Mouse (Mus musculus): Measurements from ENCODE around the gene Pip5k1b.

Gene Pip5k1b

DNA sequence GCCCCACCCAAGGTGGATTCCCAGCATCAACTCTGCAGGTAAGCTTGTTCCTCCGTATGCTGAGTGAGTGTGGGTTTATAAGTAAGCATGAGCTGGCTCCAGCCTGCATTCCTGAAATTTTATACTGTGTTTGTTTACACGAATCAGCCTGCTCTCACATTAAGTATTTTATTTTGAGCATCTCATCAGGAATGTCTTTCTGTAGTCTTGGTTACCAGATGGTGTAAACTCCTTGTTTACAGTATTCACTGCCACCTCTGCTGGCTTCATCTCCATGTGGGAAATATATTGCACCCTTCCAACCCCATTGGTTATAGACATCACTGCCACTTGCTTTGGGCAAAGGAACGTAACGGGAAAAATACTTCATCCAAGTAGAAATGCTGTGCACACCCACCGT is 262.1 kb downstream of the Pip5k1b start:
- no peak for DNase-seq

DNA sequence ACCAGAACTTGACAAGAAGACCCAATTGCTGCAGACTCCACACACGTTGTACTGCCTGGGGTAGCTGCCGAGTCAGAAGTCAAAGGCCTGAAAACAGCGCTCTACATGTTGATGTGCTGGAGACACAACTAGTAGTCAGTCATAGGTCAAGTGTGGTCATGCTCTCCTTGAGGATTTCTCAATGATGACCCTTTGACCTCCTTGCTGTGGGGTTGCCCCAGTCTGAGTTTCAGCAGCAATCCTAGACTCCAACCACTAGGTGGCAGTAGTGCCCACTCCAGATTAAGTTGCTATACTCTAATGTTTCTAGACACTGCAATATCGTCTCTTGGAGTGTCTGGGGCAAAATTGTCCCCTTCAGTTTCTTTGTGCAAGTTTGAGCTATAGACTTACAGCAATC is 271.5 kb downstream of the Pip5k1b start:
- peak in 1 of 2 experiments; percentile 49 for DNase-seq

DNA sequence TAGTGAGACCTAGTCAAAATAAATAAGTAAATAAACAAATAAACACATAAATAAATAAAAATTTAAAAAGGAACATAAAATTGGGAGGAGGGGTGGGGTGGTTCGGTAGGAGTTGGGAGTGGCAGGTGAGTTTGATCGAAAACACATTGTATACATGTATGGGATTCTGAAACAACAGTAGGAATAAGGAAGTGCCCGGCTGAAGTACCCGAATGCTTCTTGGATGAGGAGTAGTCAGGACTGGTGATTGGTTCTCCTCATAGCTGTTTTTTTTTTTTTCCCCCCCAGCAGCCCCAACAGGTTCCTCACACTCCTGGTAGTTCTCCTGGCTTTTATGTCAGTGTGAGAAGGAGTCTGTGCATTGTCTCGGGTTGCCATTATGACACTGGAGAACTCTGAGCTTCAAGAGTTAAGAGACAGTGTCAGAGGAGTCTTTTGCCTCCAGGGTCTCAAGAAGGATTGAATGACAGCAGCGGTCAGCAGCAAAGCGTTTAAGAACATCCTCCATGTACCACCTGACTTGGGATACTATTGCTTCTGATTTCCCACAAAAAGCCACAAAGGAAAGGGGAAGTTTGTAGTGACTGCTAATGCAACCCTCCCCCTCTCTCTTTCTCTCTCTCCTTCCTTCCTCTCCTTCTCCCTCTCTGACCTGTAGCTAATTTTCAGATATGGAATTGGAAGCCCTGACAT is 274.2 kb downstream of the Pip5k1b start:
- DNase-seq, result no peak

DNA sequence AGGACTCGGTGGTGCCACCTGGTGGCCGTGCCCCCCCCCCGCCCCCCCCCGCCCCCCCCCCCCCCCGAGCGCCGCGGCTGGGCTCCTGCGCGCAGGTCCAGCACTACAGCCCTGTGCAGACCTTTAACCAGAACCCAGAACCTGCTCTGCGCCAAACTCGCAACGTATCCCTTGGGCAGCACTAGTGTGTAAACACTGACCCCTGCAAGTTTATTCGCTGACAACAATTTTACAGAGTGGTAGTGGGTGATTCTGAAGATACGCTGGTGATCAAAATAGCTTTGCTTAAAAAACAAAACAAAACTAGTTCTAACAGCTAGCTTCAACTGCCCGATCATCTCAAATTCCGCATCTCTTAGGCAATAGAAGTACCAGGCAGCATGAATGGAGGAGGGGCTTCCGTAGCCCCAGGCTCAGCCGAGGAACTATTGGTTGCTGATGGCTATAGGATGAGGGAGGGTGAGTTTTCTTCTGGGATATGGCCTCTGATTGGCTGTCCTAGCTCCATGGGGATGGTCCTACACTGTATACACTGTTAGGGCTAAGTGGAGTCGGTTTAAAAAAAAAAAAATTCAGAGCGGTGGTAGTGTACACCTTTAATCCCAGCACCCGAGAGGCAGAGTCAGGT is 275.0 kb downstream of the Pip5k1b start, which contains the start of gene Fxn:
Gene Fxn (minus strand): TSS at position 5 of the 628 bp plus-strand sequence.
- DNase-seq, result no peak

DNA sequence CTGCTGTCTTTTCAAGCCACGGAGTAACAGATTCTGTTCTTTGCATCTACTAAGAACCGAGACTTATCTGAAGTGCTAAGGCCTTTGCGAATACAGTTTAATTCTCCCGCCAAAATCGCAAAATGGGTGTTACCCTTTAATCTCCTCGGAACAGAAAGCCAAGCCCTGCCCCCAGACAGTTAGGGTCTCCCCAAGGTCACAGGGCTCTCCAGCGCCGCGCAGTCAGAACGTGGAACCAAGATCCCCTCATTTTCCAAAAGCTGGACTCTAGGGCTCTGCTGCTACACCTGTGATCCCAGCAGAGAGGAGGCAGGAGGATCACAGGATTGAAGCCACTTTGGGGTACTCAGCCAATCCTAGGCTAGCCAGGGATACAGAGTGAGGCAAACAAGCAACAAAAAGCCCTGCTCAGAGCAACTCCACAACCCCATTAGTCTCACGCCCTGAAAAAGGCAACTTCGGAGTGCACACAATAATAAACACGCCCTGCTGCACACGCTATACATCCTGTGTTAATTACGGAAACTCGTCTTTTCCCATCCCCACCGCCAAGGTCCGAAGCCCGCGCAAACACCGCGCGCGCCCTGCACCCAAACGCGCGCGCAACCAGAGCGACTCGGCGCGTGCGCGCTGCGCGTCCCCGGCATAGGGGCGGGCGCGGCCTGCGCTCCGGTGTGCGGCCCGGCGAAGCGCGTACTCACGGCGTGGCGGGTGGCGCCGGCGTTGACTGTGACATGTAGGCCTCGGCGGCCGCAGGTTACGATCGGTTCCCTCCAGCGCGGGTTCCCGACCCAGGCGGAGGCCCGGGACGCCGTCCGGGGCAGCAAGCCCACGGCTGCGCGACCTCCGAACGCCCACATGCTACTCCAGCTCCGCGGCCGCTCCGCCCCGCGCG is 275.7 kb downstream of the Pip5k1b start:
- DNase-seq, result peak; percentile 64 to 81

DNA sequence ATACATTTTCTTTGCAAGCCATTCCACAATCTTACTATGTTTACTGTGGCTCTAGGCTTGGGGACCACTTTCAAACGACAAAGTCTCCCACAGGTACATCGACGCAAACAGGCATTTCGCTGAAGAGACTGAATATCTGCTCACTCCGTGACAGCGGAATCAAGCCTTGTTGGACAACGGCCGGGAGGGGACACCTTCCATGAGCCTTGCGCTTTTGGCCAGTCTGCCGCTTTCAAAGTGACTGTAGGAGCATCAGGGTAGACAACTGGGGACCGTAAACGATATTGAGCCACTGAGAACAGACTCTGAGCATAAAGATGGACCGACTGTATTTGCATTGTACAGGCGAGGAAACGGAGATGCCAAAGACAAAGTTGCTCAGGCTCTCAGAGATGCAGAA is 276.8 kb downstream of the Pip5k1b start:
- no peak for DNase-seq

DNA sequence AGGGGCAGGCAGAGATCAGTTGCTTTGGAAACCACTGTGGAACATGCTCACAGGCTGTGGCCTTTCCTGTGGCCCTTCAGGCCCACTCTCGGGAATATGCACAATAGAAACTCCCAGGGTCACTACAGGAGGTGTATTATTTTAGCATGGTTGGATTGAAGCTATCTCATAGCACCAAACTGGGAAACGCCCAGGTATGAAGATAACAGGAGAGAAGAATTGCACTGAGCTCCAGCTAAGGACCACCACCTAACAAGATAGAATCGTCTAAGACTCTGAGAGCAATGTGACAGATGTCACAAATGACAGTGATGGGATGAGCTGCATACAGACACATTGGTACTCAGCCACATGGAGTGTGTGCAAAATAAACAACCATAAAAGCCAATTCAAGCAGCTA is 281.4 kb downstream of the Pip5k1b start:
- no peak for DNase-seq

DNA sequence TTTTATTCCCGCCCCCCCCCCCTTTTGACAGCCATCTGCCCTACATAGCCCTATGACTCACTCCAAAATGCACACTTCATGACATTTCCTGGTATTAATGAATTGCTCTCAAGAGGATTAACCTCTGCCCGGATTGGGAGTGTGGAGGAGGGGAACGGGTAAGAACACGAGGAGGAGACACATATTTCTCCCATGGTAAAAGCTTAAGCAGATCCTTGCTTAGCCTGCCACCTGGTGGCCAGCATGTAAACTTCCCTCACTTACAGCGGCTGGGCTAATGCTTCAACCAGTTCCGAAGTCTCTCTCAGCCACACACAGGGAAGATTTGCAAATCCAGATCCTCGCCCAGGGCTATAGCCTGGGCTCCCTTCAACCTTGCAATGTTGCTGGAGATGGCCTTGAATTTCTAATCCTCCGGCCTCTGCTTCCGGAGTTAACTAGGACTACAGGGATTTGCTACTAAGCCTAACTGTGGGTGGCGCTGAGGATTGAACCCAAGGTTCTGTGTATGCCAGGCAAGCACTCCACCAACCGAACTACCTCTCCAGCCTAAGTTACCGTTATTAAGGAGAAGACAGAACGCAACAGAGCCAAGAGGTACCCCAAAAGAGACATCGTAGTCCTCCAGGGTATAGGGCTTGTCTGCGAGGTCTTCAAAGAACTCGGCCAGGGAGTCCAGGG is 283.8 kb downstream of the Pip5k1b start:
- DNase-seq, result peak; percentile 35 to 75

DNA sequence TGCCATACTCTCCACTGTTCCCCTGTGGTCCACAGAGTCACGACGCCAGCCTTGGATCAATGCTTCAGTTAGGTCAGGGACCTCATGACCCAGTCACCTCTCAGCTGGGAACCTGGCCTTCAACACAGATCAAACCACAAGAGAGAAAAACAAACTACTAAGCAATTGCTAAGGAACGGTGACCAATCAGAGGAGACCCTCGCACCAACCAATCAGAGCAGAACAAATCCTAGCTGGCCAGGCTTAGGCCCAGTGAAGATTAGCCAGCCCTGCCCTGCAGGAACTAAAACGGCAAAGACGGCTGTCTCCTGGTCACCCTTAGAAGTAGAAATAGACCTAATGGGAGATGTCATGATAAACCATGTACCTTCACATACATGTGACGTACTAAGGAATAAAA is 284.3 kb downstream of the Pip5k1b start:
- no peak for DNase-seq

DNA sequence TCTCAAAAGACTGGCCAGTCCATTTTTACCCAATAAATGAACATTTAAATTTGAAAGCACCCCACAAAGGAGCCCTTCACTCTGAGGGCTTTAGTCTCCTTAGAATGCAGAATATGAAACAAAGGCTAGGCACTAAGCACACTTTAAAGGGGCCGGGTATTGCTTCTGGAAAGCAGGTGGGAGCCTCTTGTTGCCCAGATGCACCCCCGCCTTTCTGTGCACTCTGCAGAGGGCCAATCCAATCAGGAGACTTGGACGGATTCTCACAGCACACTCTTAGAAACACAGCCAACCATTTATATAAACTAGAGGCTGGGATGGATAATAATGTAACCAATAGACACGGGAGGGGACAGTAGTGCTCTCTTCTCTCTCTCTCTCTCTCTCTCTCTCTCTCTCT is 287.1 kb downstream of the Pip5k1b start:
- DNase-seq, result no peak

DNA sequence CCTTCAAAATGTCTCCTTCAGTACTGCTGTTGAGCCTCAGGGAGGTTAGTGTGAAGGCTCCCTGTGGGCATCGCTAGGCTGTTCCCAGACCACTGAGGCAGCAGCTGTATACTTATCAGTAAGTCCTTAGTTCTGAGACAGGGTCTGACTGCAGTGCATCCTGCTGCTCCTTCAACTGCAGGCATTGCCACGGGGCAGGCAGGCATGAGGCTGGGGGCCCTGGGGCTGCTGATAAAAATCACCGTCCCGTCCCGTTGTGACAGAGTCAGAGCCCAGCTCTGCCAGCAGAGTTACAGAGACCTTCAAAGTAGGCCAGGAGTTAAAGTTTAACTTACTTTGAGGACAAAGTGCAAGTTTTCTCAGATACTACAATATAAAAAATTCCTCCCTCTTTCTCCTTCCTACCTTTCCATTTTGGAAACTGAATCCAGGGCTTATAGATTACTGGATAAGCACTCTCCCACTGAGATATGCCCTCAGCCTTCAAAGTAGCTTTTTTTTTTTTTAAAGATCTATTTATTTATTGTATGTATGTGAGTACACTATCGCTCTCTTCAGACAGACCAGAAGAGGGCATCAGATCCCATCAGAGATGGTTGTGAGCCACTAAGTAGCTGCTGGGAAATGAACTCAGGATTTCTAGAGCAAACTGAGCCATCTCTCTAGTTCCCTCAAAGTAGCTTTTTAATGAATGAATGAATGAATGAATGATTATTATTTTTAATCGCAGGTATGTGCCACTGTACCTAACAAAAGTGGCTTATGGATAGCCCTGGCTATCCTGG is 289.4 kb downstream of the Pip5k1b start:
- no peak for DNase-seq

DNA sequence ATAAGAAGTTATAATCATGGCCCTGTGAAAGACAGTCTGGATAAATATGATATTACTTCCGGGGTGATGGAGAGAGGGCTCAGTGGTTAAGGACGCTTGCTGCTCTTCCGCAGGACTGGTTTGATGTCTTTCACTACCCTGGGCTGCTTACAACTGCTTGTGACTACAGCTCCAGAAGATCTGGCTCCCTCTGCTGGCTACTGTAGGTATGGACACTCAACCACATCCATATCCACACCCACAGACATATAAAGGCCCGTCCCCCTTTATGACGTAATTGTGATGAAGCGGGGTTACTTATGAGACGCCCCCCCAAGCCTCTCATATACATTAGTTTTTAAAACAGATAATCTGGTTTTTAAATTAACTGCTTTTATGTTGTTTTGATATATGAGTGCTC is 290.7 kb downstream of the Pip5k1b start:
- peak; percentile 18 to 73 for DNase-seq

DNA sequence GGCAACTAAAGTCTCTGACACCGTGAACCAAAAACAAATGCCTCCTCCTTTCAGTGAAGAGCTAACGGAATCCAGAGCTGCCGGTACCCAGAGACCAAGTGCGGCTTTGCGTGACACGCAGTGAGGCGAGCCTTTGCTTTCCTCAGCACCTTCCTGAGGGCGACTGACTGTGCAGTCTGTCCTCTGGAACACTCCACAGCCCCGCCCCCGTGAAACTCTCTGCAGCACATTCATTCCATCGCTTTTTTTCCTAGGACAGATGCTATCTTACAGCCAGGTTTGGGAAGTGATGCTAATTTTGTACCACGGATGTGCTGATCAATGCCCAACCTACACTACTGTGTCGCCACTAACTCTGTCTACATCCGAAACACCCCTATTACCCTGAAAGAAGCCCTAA is 292.9 kb downstream of the Pip5k1b start:
- DNase-seq, result no peak

DNA sequence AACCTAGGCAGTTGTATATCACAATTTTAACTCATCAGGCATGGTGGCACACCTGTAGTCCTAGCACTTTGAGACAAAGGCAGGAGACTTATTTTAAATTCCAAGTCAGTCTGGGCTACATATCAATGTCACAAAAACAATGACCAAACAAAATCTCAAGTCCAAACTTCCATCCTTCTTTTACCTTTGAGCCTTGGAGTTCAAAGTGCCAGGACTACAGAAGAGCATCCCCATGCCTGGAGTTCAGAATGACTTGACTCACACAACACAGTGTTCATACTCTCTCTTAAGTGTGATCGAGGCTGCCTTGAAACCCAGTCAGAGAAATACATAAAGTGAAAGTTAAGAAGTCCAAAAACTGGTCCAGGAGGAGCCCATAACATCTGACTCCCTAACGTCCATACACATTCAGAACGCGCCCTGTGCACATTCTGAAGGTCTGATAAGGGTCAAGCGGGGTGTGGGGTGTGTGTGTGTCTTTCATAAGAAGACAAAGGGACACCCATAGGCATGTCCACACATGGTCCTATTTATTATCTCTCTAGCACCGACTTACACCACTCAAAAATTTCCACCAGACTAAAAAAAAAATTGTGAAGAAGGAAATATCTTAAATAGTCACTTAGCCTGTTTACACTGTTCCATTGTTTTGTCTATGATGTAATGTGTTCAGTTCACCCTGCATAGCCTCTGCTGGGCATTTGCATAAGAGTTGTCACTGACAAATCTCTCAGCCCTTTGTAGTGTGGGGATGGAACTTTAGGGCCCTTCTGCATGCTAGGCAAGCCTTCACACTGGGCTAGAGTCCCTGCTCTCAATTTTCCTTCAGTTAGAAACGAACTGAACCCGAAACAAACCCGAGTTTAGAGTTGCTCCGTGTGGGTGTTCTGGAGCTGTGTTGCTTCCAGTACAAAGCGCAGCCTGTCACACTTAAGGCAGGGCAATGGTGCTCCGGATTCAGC is 296.0 kb downstream of the Pip5k1b start:
- no peak for DNase-seq

DNA sequence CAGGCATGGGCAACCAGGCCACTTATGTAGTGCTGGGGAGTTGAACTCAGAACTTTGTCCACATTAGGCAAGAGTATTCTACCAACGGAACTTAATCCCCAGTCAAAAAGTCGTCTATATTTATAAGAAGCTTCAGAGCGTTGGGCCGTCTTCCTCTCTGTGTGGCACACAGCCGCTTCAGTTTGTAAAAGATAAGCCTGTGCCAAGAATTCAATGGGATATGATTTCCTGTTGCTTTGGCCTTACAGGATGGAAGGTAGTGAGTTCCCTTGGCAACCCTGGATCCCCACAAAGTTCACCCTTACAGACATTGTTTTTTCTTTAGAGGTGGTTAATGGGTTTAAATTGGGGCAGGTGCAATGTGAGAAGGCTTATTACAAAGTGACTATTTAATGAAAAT is 297.3 kb downstream of the Pip5k1b start:
- no peak for DNase-seq

DNA sequence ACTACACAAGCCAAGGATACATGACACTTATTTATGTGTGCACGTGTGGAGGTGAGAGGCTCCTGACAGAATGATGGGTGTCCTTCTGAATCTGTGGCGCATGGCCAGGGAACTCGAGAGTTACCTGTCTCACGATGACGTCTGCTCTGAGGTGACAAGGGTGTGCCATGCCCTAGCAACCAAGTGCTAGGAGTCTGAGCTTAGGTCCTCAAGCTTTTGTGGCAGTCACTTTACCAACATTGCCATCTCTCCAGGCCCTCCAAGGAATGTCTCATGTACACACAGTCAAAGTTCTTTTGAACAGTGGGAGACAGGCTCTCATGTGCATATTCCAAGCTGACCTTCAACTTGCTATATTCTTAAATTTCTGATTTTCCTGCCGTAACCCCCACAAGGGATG is 297.7 kb downstream of the Pip5k1b start:
- no peak for DNase-seq

DNA sequence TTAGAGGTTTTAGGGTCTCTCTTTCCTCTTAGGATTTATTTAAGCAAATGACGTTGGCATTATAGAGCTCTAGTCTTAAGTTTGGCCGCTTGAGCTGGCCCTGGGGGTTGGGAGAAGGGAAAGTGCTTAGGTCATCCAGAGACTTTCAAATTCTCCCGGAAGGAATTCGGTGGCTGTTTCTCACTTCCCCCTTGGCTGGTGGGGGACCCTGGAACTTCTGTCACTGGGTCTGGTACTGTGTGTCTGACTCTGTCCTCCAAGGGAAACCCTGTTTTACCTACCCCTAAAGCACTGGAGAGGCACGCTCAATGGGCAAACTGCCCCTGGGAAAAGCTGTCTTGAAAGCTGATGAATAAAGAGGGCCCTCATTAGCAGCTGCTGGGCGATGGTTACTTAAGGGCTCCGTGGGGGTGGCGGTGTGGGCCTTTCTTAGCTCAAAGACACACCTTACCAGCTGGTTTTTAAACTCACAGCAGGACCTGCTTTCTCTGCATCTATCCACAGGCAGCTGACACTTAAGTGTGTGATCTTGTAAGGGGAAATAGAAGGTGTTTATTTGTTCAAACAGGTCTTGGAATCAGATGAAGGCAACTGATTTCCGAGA is 301.9 kb downstream of the Pip5k1b start:
- no peak for DNase-seq

DNA sequence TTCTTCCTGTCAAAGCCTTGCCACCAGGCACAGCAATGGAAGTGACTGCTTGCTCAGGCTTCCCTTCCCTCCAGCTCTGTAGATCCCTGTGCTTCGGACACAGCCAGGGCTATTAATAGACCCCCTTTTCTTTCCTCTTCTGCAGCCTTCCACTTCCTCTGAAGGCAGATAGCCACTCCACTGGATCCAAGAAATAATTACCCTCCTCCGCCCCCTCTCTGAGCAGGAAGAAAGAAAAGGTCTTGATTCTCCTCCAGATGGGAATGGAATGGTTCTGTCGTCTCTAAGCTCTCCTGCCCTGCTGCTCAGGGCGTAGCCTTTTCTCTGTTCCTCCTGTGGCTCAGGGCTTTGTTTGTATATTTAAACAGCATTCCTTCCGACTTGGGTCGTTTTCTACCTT is 303.8 kb downstream of the Pip5k1b start:
- no peak for DNase-seq

Data from spleen, adult 18-20 months (tissue).